Mouse (Mus musculus) heart, embryonic 16.5 days (tissue): ENCODE results near the gene Sparc. TPM values are rescaled to one million over a fixed set of nuclear protein-coding genes. Genes with fewer than 3 reads are reported as not detected.

ENCODE experiments used
- ATAC-seq: fragments of 200-750 bp; cut with Nextera tagmentation; replicated peaks from 2 replicates; pipeline ENCODE4 v1.8.0; 2017; ENCODE audit warnings: moderate number of reproducible peaks; ENCODE audit not compliant: insufficient read depth, low FRiP score; ENCODE audit errors: extremely low read depth
- H3K27ac ChIP-seq: fragments of 300-500 bp; sonication (generic); 2 replicates; pipeline ENCODE4 v1.5.1; 2014; ENCODE audit warnings: mild to moderate bottlenecking, low read length, control low read depth, moderate library complexity
- H3K27me3 ChIP-seq: fragments of 300-500 bp; sonication (generic); 2 replicates; pipeline ENCODE4 v1.6.1; 2014; ENCODE audit warnings: low read length, mixed read lengths; ENCODE audit not compliant: control insufficient read depth, insufficient read depth
- H3K36me3 ChIP-seq: fragments of 300-500 bp; sonication (generic); 2 replicates; pipeline ENCODE4 v1.6.1; 2014; ENCODE audit not compliant: control insufficient read depth, insufficient read depth
- H3K4me1 ChIP-seq: fragments of 300-500 bp; sonication (generic); 2 replicates; pipeline ENCODE4 v1.6.1; 2014; ENCODE audit warnings: low read length, mixed read lengths; ENCODE audit not compliant: control insufficient read depth, insufficient read depth
- H3K4me2 ChIP-seq: fragments of 300-500 bp; sonication (generic); 2 replicates; pipeline ENCODE4 v1.6.1; 2014; ENCODE audit warnings: low read depth, mild to moderate bottlenecking, control low read depth, low read length
- H3K4me3 ChIP-seq: fragments of 300-500 bp; sonication (generic); 2 replicates; pipeline ENCODE4 v1.5.1; 2014; ENCODE audit warnings: mild to moderate bottlenecking, control low read depth, low read length
- H3K9ac ChIP-seq: fragments of 300-500 bp; sonication (generic); 2 replicates; pipeline ENCODE4 v1.6.1; 2014; ENCODE audit warnings: low read length, control low read depth
- H3K9me3 ChIP-seq: fragments of 300-500 bp; sonication (generic); replicated peaks from 2 replicates; pipeline ENCODE4 v1.6.1; 2016; ENCODE audit warnings: low read length; ENCODE audit not compliant: control insufficient read depth
- WGBS: fragments of 180-500 bp; shearing (Covaris S2); extraction: QIAGEN DNeasy Blood & Tissue Kit; methylation state at CpG from one replicate; pipeline ENCODE4 v1.1.7; 2014; 5-methylcytosine and 5-hydroxymethylcytosine counted together
- polyA plus RNA-seq: library from polyadenylated mRNA; unstranded; fragments of >200 nt; fragmentation: Nextera tagmentation; extraction: Ambion mirVana; gene quantifications from 2 replicates; pipeline ENCODE4 v1.2.1, GENCODE M21; 2015

Gene Sparc
- 1,876 and 1,966 TPM in 2 replicates for polyA plus RNA-seq

GRCm38 (mm10) chr11:55422978-55423377, at the start of gene Sparc:
Sparc (minus strand) TSS chr11:55423183.
- H3K27ac ChIP-seq = peak within 1 kb of the TSS; percentile 67
- no peak for ATAC-seq
- H3K36me3 ChIP-seq = no peaks in the 10 kb centered on the region
- no peak within 1 kb of the TSS for H3K4me2 ChIP-seq
- peaks cover 30% of the 10 kb centered on the region for H3K4me1 ChIP-seq
- H3K9me3 ChIP-seq = no peaks in the 10 kb centered on the region
- no peak within 1 kb of the TSS for H3K4me3 ChIP-seq
- 92% methylated on average over 1 of the region's 1 CpGs for WGBS
- H3K9ac ChIP-seq = no peak within 1 kb of the TSS
- no peaks in the 10 kb centered on the region for H3K27me3 ChIP-seq

GRCm38 (mm10) chr11:55471467-55471866, 48.5 kb upstream of the Sparc start:
- H3K36me3 ChIP-seq = no peaks in the 10 kb centered on the region; the same call in 1 of the 2 replicates
- H3K27ac ChIP-seq = peak overlapping the region; percentile 44; the same call in 1 of the 2 replicates
- WGBS = 84% methylated on average over 7 of the region's 7 CpGs
- H3K9me3 ChIP-seq = no peaks in the 10 kb centered on the region
- no peaks in the 10 kb centered on the region for H3K27me3 ChIP-seq
- H3K4me3 ChIP-seq = peak overlapping the region; percentile 96
- ATAC-seq = no peak
- peak overlapping the region; percentile 92 for H3K4me2 ChIP-seq
- H3K4me1 ChIP-seq = peaks cover 26% of the 10 kb centered on the region
- peak overlapping the region; percentile 97 for H3K9ac ChIP-seq

- Histone ChIP-seq H3K27me3 (no peaks in the 10 kb centered on the region), H3K9ac (peak overlapping the region; percentile 97), H3K9me3 (no peaks in the 10 kb centered on the region), H3K4me1 (peaks cover 26% of the 10 kb centered on the region), H3K36me3 (no peaks in the 10 kb centered on the region; the same call in 1 of the 2 replicates), H3K4me3 (peak overlapping the region; percentile 96), H3K27ac (peak overlapping the region; percentile 44; the same call in 1 of the 2 replicates), H3K4me2 (peak overlapping the region; percentile 92)
- WGBS = 22% methylated on average over 8 of the region's 8 CpGs
- no peak for ATAC-seq
These were observed 47.8 kb upstream of the Sparc start for GRCm38 (mm10) chr11:55470761-55471160.

GRCm38 (mm10) chr11:55469923-55470691, 47.1 kb upstream of the Sparc start:
- no peak; the same call in 1 of the 2 replicates for ATAC-seq
- Histone ChIP-seq H3K4me1 (peaks cover 26% of the 10 kb centered on the region), H3K4me3 (peak overlapping the region; percentile 96), H3K27me3 (no peaks in the 10 kb centered on the region), H3K27ac (peak overlapping the region; percentile 92), H3K9ac (peak overlapping the region; percentile 97), H3K9me3 (no peaks in the 10 kb centered on the region), H3K4me2 (peak overlapping the region; percentile 92), H3K36me3 (no peaks in the 10 kb centered on the region; the same call in 1 of the 2 replicates)
- under 1% methylated on average over 46 of the region's 46 CpGs for WGBS

GRCm38 (mm10) chr11:55469048-55469843, 46.3 kb upstream of the Sparc start, which contains the start of gene G3bp1:
G3bp1 (plus strand) TSS chr11:55469685.
- under 1% methylated on average over 43 of the region's 57 CpGs for WGBS
- ATAC-seq = peak; percentile 95
- Histone ChIP-seq H3K9me3 (no peaks in the 10 kb centered on the region), H3K9ac (peak within 1 kb of the TSS; percentile 97), H3K36me3 (no peaks in the 10 kb centered on the region; the same call in 1 of the 2 replicates), H3K4me2 (peak within 1 kb of the TSS; percentile 92), H3K4me1 (peaks cover 26% of the 10 kb centered on the region), H3K27ac (peak within 1 kb of the TSS; percentile 94), H3K4me3 (peak within 1 kb of the TSS; percentile 96), H3K27me3 (no peaks in the 10 kb centered on the region)

GRCm38 (mm10) chr11:55468611-55469047, 45.6 kb upstream of the Sparc start:
- H3K4me3 ChIP-seq = peak overlapping the region; percentile 60
- H3K4me1 ChIP-seq = peaks cover 25% of the 10 kb centered on the region
- H3K4me2 ChIP-seq = peak overlapping the region; percentile 72
- peak overlapping the region; percentile 82 for H3K9ac ChIP-seq
- peak overlapping the region; percentile 94 for H3K27ac ChIP-seq
- no peak for ATAC-seq
- no peaks in the 10 kb centered on the region for H3K27me3 ChIP-seq
- H3K36me3 ChIP-seq = no peaks in the 10 kb centered on the region; the same call in 1 of the 2 replicates
- H3K9me3 ChIP-seq = no peaks in the 10 kb centered on the region
- WGBS = 2% methylated on average over 17 of the region's 17 CpGs

GRCm38 (mm10) chr11:55468012-55468411, 45.0 kb upstream of the Sparc start:
- WGBS = 75% methylated on average over 10 of the region's 10 CpGs
- H3K4me3 ChIP-seq = peak overlapping the region; percentile 60; the same call in 1 of the 2 replicates
- no peaks in the 10 kb centered on the region for H3K27me3 ChIP-seq

GRCm38 (mm10) chr11:55465177-55465576, 42.2 kb upstream of the Sparc start:
- H3K27me3 ChIP-seq = no peaks in the 10 kb centered on the region
- WGBS = 78% methylated on average over 3 of the region's 3 CpGs
- H3K9ac ChIP-seq = no peak overlapping the region
- H3K36me3 ChIP-seq = no peaks in the 10 kb centered on the region
- H3K9me3 ChIP-seq = no peaks in the 10 kb centered on the region
- peaks cover 10% of the 10 kb centered on the region for H3K4me1 ChIP-seq
- H3K27ac ChIP-seq = no peak overlapping the region
- no peak overlapping the region for H3K4me2 ChIP-seq
- H3K4me3 ChIP-seq = no peak overlapping the region
- ATAC-seq = no peak

More at GRCm38 (mm10) chr11:55468012-55468411, 45.0 kb upstream of the Sparc start:
- ATAC-seq = no peak
- H3K36me3 ChIP-seq = no peaks in the 10 kb centered on the region; the same call in 1 of the 2 replicates
- peak overlapping the region; percentile 72 for H3K4me2 ChIP-seq
- H3K9ac ChIP-seq = peak overlapping the region; percentile 82
- peaks cover 21% of the 10 kb centered on the region for H3K4me1 ChIP-seq
- peak overlapping the region; percentile 94 for H3K27ac ChIP-seq
- no peaks in the 10 kb centered on the region for H3K9me3 ChIP-seq
